Mouse (Mus musculus): ENCODE results near the gene Pld5. TPM values are rescaled to one million over a fixed set of nuclear protein-coding genes. Genes with fewer than 3 reads are reported as not detected.
A peak's percentile ranks its signal among the peaks of the same experiment; 100 is the strongest.

The Pld5 gene
- polyA plus RNA-seq, 1 experiment from 2014 or later: 7.0 TPM

- Histone ChIP-seq H3K9me3 (replicated peaks) (no peaks in the 10 kb centered on the region), H3K4me1 (peaks cover 6% of the 10 kb centered on the region; the same call in 1 of the 2 replicates), H3K4me3 (replicated peaks) (no peak overlapping the region), H3K27ac (replicated peaks) (no peak overlapping the region), H3K9ac (replicated peaks) (no peak overlapping the region), H3K36me3 (no peaks in the 10 kb centered on the region), H3K4me2 (no peak overlapping the region), H3K27me3 (replicated peaks) (no peaks in the 10 kb centered on the region)
- 91% methylated on average over 6 of the region's 6 CpGs for WGBS
- no peak for ATAC-seq (ENCODE audit: low FRiP score)
Measured at GRCm38 (mm10) chr1:176034699-176035098, 240.4 kb downstream of the Pld5 start.

GRCm38 (mm10) chr1:176033698-176034097, 241.4 kb downstream of the Pld5 start:
- H3K4me2 ChIP-seq: no peak overlapping the region
- no peak overlapping the region for H3K4me3 ChIP-seq (replicated peaks)
- no peaks in the 10 kb centered on the region for H3K9me3 ChIP-seq (replicated peaks)
- no peak overlapping the region for H3K27ac ChIP-seq (replicated peaks)
- no peak overlapping the region for H3K9ac ChIP-seq (replicated peaks)
- H3K36me3 ChIP-seq: no peaks in the 10 kb centered on the region
- peaks cover 6% of the 10 kb centered on the region; the same call in 1 of the 2 replicates for H3K4me1 ChIP-seq
- ATAC-seq (ENCODE audit: low FRiP score): no peak
- 52% methylated on average over 5 of the region's 5 CpGs for WGBS
- no peaks in the 10 kb centered on the region for H3K27me3 ChIP-seq (replicated peaks)

- 81% methylated on average over 1 of the region's 1 CpGs for WGBS
- no peaks in the 10 kb centered on the region for H3K4me1 ChIP-seq
- ATAC-seq (ENCODE audit: low FRiP score): no peak
- H3K9ac ChIP-seq (replicated peaks): no peak overlapping the region
- H3K27ac ChIP-seq (replicated peaks): no peak overlapping the region
- H3K4me2 ChIP-seq: no peak overlapping the region
- H3K27me3 ChIP-seq (replicated peaks): no peaks in the 10 kb centered on the region
- no peaks in the 10 kb centered on the region for H3K9me3 ChIP-seq (replicated peaks)
- no peaks in the 10 kb centered on the region for H3K36me3 ChIP-seq
- no peak overlapping the region for H3K4me3 ChIP-seq (replicated peaks)
Measured at GRCm38 (mm10) chr1:176029063-176029462, 246.0 kb downstream of the Pld5 start.

- no peaks in the 10 kb centered on the region for H3K4me1 ChIP-seq
- no peak overlapping the region for H3K4me2 ChIP-seq
- no peak overlapping the region for H3K4me3 ChIP-seq (replicated peaks)
- no peaks in the 10 kb centered on the region for H3K36me3 ChIP-seq
- no peak overlapping the region for H3K27ac ChIP-seq (replicated peaks)
- WGBS: 69% methylated on average over 3 of the region's 3 CpGs
- ATAC-seq (ENCODE audit: low FRiP score): no peak
- no peaks in the 10 kb centered on the region for H3K27me3 ChIP-seq (replicated peaks)
- no peaks in the 10 kb centered on the region for H3K9me3 ChIP-seq (replicated peaks)
- H3K9ac ChIP-seq (replicated peaks): no peak overlapping the region
Measured at GRCm38 (mm10) chr1:176028397-176028796, 246.7 kb downstream of the Pld5 start.

GRCm38 (mm10) chr1:176024501-176024900, 250.6 kb downstream of the Pld5 start:
- no peaks in the 10 kb centered on the region for H3K27me3 ChIP-seq (replicated peaks)
- 49% methylated on average over 1 of the region's 1 CpGs for WGBS
- no peak overlapping the region for H3K4me3 ChIP-seq (replicated peaks)
- H3K9me3 ChIP-seq (replicated peaks): no peaks in the 10 kb centered on the region
- no peaks in the 10 kb centered on the region for H3K36me3 ChIP-seq
- no peak overlapping the region for H3K4me2 ChIP-seq
- no peak overlapping the region for H3K27ac ChIP-seq (replicated peaks)
- ATAC-seq (ENCODE audit: low FRiP score): no peak
- no peak overlapping the region for H3K9ac ChIP-seq (replicated peaks)
- no peaks in the 10 kb centered on the region for H3K4me1 ChIP-seq

- H3K9me3 ChIP-seq (replicated peaks): no peaks in the 10 kb centered on the region
- ATAC-seq (ENCODE audit: low FRiP score): peak; percentile 88
- H3K27ac ChIP-seq (replicated peaks): no peak overlapping the region
- no peaks in the 10 kb centered on the region for H3K27me3 ChIP-seq (replicated peaks)
- H3K4me1 ChIP-seq: peaks cover 3% of the 10 kb centered on the region; the same call in 1 of the 2 replicates
- H3K4me2 ChIP-seq: no peak overlapping the region
- no peak overlapping the region for H3K4me3 ChIP-seq (replicated peaks)
- WGBS: 41% methylated on average over 3 of the region's 3 CpGs
- H3K9ac ChIP-seq (replicated peaks): no peak overlapping the region
- H3K36me3 ChIP-seq: no peaks in the 10 kb centered on the region
Measured at GRCm38 (mm10) chr1:176018523-176018922, 256.6 kb downstream of the Pld5 start.

GRCm38 (mm10) chr1:176016076-176016475, 259.0 kb downstream of the Pld5 start:
- Histone ChIP-seq H3K36me3 (no peaks in the 10 kb centered on the region), H3K4me2 (no peak overlapping the region), H3K27ac (replicated peaks) (no peak overlapping the region), H3K27me3 (replicated peaks) (no peaks in the 10 kb centered on the region), H3K4me1 (peaks cover 3% of the 10 kb centered on the region; the same call in 1 of the 2 replicates), H3K4me3 (replicated peaks) (no peak overlapping the region), H3K9ac (replicated peaks) (no peak overlapping the region), H3K9me3 (replicated peaks) (no peaks in the 10 kb centered on the region)
- no peak for ATAC-seq (ENCODE audit: low FRiP score)
- WGBS: 13% methylated on average over 3 of the region's 3 CpGs

- Histone ChIP-seq H3K9me3 (replicated peaks) (no peaks in the 10 kb centered on the region), H3K9ac (replicated peaks) (no peak overlapping the region), H3K4me3 (replicated peaks) (no peak overlapping the region), H3K4me1 (peaks cover 3% of the 10 kb centered on the region; the same call in 1 of the 2 replicates), H3K4me2 (no peak overlapping the region), H3K36me3 (no peaks in the 10 kb centered on the region), H3K27ac (replicated peaks) (no peak overlapping the region), H3K27me3 (replicated peaks) (no peaks in the 10 kb centered on the region)
- 8% methylated on average over 3 of the region's 3 CpGs for WGBS
- no peak for ATAC-seq (ENCODE audit: low FRiP score)
Measured at GRCm38 (mm10) chr1:176013497-176014268, 261.4 kb downstream of the Pld5 start.

GRCm38 (mm10) chr1:176011535-176011934, 263.6 kb downstream of the Pld5 start:
- ATAC-seq (ENCODE audit: low FRiP score): no peak
- no peak overlapping the region for H3K4me2 ChIP-seq
- no peaks in the 10 kb centered on the region for H3K27me3 ChIP-seq (replicated peaks)
- H3K36me3 ChIP-seq: no peaks in the 10 kb centered on the region
- H3K4me1 ChIP-seq: peaks cover 3% of the 10 kb centered on the region; the same call in 1 of the 2 replicates
- no peaks in the 10 kb centered on the region for H3K9me3 ChIP-seq (replicated peaks)
- no peak overlapping the region for H3K4me3 ChIP-seq (replicated peaks)
- H3K27ac ChIP-seq (replicated peaks): no peak overlapping the region
- no peak overlapping the region for H3K9ac ChIP-seq (replicated peaks)

- Histone ChIP-seq H3K9me3 (replicated peaks) (no peaks in the 10 kb centered on the region), H3K9ac (replicated peaks) (no peak overlapping the region), H3K27me3 (replicated peaks) (no peaks in the 10 kb centered on the region), H3K4me2 (no peak overlapping the region), H3K4me3 (replicated peaks) (no peak overlapping the region), H3K36me3 (no peaks in the 10 kb centered on the region), H3K4me1 (peaks cover under 1% of the 10 kb centered on the region; the same call in 1 of the 2 replicates), H3K27ac (replicated peaks) (no peak overlapping the region)
- no peak for ATAC-seq (ENCODE audit: low FRiP score)
Measured at GRCm38 (mm10) chr1:176011072-176011471, 264.0 kb downstream of the Pld5 start.

- Histone ChIP-seq H3K27ac (replicated peaks) (no peak overlapping the region), H3K9me3 (replicated peaks) (no peaks in the 10 kb centered on the region), H3K4me2 (no peak overlapping the region), H3K4me1 (no peaks in the 10 kb centered on the region), H3K4me3 (replicated peaks) (no peak overlapping the region), H3K36me3 (no peaks in the 10 kb centered on the region), H3K27me3 (replicated peaks) (no peaks in the 10 kb centered on the region), H3K9ac (replicated peaks) (no peak overlapping the region)
- WGBS: 91% methylated on average over 2 of the region's 2 CpGs
- ATAC-seq (ENCODE audit: low FRiP score): no peak
Measured at GRCm38 (mm10) chr1:176008411-176008810, 266.7 kb downstream of the Pld5 start.

- Histone ChIP-seq H3K9ac (replicated peaks) (no peak overlapping the region), H3K27ac (replicated peaks) (no peak overlapping the region), H3K9me3 (replicated peaks) (no peaks in the 10 kb centered on the region), H3K4me2 (no peak overlapping the region), H3K27me3 (replicated peaks) (no peaks in the 10 kb centered on the region), H3K36me3 (no peaks in the 10 kb centered on the region), H3K4me3 (replicated peaks) (no peak overlapping the region), H3K4me1 (peaks cover 10% of the 10 kb centered on the region)
- 72% methylated on average over 5 of the region's 5 CpGs for WGBS
- no peak for ATAC-seq (ENCODE audit: low FRiP score)
Measured at GRCm38 (mm10) chr1:176000599-176000998, 274.5 kb downstream of the Pld5 start.
